Mouse (Mus musculus) cerebellum, adult (tissue): ENCODE measurements around the gene Muc13.

Experiments
- ATAC-seq: cut with Nextera tagmentation; 2 replicates; pipeline ENCODE4 v1.9.2; 2017; ENCODE audit warnings: mild to moderate bottlenecking, moderate library complexity, mixed read lengths; ENCODE audit not compliant: insufficient number of reproducible peaks, low FRiP score, low TSS enrichment

Gene Muc13

DNA sequence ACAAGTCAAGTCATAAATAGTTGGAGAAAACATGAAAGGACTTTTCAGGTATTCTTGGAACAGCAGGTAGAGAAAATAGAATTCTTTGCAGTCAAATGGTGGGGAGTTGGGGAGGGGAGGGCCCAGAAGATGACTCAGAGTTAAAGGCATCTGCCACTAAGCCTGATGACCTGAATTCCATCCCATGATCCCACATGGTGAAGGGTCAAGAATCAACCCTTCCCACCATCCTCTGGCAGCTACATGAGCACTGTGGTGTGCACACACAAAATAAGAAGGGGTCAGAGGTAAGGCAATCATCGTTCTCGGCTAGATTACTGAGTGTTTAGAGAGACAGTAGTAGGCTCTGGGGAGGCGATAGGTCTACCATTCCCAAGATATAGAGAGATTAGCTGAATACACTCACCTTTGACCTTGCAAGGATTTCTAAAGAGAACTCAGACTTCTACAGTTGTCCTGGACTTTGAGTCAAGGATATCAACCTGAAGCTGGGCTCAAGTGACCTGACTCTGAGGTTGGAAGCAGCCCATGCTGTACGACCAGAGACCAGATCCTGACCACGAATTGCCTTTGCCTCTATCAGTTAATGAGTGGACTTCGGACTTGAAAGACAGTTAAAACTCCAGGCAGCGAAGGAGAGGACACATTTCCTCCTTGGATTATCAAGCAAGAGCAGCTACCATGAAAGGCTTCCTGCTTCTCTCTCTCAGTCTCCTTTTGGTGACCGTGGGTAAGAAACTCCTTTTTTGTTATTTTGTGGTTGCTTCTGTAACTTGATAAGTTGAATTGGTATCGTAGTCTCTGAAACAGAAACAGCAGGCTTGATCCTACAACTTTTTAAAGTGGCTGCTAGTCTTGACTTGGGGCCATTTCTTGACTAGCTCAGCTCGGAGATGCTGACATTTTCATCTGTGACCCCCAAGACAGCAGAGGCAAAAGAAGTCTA is at the start of gene Muc13:
Muc13 (plus strand) TSS at position 192 of the 946 bp plus-strand sequence.
- no peak for ATAC-seq

DNA sequence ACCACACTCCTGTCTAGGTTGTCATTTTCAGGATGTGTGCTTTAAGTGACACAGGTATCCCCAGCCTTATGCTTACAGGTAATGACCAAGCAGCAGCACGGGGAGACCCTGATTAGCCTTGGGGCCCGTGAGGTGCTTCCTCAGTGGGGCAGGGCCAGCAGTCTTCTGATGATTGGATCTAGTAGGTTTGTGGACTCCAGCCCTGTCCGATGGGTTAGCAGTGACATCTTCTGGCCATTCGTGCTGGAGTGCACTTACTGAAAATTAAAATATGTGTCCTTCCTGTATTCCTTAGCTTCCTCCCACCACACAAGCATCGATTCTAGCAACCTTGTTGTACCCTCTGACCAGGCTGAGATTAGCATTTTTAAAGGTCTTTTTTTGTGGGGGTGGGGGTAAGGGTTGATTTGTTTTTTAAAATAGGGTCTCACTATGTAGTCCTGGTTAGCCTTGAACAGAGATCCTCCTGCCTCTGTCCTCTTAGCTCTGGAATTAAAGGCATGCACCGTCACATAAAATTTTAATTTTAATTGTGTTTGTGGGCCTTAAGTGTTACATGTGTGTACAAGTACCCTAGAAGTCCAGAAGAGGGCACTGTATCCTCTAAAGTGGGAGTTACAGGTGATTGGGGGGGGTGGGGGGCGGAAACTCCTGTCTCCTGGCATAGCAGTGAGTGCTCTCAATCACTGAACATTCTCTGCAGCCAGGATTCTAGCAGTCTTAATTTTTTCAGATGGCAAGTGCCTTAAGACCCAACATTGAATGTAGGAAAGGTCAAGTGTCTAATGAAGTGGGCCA is 49.0 kb upstream of the Muc13 start:
- no peak for ATAC-seq

DNA sequence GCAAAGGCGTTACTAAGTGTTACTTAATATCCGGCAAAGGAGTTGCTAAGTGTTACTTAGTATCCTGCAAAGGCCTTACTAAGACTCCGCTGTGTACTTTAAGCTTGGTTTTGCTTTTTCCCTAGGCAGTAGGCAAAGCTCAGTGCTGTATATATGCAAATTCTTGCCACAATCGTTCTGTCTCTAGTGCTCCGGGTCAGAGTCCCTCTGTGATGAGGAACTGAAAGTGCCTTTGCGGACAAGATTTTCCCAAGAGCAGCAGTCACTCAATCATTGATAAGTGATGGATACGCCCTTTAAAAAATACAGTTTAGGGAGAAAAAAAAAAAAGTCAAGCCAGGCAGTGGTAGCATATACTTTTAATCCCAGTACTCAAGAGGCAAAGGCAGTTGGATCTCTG is 48.4 kb upstream of the Muc13 start:
- ATAC-seq = no peak

DNA sequence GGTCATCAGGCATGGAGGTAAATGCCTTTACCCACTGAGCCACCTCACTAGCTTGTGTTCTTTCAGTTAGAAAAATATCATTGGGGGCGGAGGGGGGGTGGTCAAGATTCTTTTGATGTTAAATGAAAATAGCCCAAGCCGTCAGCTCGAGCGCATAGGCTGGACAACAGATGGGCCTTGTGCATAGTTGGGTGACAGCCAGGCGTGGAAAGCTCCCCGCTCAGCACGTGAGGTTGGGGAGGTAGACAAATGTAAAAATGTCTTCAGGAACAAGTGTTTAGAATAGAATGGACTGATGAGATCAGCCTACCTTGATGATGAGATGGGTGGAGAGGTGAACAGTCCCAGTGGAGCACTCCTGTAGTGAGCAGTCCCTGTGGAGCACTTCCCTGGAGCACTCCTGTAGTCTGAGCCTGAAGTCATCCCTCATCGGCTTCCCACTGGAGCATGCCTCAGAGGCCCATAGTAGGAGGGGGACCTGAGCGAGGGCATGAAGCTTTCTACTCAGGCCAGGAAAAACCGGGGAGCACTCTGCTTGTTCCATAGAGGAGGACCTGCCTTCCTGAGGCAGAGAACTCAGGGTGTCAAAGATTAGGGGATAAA is 47.7 kb upstream of the Muc13 start:
- peak; percentile 53; the same call in 1 of the 2 replicates for ATAC-seq

DNA sequence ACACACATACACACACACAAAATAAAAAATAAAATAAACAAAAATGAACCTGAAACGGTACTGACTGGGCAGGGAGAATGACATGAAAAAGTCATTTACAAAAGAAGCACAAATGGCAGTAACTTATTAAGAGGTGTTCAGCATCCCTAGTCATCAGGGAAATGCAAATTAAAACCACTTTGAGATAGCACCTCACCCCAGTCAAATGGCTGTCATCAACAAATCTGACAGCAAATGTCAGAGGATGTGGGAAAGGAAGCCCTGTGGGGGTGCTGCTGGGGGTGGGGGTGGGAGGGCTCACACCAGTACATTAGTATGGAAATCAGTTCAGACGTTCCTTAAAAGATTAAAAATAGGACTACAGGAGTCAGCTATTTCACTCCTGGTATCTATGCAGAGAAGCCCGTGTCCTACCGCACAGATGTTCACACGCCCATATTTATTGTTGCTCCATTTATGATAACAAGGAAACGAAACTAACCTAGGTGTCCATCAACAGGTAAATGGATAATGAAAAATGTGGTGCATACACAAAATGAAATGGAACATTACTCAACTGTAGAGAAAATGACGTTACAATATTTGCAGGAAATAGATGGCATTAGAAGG is 46.4 kb upstream of the Muc13 start:
- no peak for ATAC-seq

DNA sequence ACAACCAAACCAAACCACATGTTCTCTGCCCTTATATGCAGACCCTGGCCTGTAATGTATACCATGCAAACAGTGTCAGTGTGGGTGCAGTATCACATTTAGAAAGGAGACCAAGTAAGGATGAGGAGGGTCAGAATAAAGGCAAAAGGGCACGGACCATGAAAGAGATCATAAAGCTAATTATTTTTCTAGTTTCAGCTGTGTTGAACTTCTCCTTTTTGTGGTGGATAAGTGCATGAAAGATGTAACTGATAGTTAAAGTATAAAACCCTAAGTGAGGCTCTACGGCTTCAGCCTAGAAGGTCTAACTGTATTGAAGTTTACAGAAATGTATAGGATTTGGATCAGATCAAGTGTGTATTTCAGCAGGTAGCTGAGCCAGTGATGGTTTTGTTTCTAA is 45.8 kb upstream of the Muc13 start:
- no peak for ATAC-seq

DNA sequence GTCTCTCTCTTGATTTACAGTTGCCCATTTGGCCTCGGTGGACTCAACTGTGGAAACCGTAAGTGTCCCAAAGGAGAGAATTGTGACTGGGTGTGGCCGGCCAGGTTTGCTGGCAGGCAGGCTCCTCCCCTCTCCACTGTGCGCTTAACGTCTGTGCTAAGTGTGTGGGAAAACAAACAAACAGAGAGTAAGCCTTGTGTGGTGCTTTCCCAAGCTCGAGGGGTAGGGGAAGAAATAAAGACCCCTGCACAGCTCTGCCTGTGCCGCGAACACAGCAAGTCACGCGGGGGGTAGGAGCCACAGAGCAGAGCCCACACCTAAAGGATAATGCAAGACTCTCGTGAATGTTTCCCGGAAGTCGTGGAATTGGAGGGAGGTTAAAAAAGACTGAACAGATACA is 42.7 kb upstream of the Muc13 start:
- no peak for ATAC-seq

DNA sequence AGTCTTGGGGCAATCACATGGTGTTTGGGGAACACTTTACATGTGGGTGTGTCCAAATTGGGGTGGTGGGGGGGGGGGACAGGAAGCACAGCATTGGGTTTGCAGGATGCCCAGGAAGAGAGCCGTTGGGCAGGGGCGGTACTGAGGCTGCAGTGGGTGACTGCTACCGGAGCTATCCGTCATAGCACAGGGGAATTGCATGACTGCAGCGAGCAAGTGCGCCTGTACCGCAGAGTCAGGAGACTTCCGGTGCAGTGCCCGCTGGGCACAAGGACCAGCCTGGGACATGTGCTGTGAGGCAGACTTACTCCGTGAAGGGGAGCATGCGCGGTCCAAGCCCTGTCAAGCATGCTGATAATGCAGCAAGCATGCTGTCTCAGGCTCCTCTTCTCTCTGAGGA is 42.2 kb upstream of the Muc13 start:
- no peak for ATAC-seq

DNA sequence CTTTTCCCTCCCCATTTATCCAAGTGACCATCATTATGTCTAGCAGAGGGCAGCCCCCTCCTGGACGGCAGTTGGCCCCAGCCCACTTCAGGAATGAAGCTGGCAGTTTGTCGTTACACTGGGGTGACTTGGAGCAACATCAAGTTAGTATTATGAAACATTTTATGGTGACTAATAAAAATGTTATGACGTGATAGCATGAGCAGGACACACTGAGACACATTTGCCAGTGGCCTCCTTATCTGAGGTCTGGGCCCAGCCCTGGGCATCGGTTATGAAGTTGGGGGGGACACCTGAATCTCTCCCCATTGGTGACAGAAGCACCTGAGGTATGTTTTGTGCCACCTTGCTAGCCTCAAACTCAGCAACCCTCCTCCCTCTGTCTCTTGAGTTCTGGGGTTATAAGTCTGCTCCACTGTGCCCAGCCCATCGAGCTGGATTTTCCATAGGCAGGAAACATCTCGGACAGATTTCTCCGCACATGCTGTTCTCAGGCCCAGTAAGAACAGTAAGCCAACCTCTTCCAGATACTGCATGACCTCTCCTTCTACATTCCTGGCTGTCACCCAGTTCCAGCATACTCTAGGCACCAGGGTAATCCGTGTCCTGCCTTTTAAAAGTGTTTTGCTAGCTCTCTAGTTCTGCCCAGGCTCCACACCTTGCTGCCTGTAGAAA is 40.8 kb upstream of the Muc13 start:
- ATAC-seq = no peak

DNA sequence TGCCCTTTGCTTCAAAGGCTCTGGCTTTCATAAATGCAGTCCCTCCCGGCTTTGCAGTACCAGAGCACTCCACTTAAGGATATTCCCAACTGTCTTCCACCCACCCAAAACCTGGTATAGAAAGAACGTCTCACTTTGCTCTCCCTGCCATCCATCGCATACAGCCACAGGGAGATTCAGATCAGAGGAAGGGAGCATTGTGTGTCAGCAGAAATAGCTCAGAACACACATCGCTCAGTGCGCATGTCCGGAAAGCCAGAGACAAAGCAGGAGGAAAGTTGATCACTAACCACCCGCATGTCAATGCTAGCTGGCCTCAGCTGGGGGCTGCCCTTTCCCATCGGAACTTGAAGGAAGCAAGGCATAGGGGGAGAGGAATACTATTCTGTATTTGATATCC is 38.5 kb upstream of the Muc13 start:
- no peak for ATAC-seq

DNA sequence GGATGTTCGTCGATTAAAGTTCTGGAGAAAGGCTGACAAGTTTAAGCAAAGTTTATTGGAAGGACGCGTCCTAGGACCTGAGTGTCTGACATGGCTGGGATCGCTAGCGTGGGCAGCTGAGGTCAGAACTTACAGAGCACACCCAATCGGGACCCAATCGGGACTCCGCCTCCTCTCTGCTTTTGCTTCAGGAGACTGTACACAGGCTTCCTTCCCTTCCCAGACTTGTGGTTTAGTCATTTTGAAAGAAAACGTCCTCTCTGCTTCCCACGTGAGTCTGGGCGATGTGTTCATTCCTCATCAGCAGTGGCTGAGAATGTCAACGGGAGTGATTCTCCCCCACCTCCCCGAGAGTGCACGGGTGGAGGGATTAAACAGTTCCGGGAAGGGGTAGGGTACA is 37.9 kb upstream of the Muc13 start:
- ATAC-seq = no peak

DNA sequence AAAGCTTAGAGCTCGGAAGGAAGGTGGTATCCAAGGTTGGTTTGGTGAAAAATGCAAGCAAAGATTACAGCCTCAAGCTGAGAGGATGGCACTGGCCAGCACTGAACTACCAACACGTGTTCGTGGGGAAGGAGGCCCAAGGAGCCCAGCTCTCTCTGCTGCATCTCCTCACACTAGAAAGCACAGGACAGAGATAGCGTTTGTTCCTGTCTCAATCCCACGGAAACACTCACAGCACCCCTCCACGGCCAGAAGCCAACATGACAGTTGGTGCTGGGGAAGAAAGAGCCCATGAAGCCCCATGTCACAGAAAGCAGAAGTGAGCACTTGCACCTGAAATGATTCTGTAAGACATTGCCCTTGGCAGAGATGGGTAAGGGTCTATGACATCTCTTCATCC is 37.4 kb upstream of the Muc13 start:
- peak; percentile 87 for ATAC-seq

DNA sequence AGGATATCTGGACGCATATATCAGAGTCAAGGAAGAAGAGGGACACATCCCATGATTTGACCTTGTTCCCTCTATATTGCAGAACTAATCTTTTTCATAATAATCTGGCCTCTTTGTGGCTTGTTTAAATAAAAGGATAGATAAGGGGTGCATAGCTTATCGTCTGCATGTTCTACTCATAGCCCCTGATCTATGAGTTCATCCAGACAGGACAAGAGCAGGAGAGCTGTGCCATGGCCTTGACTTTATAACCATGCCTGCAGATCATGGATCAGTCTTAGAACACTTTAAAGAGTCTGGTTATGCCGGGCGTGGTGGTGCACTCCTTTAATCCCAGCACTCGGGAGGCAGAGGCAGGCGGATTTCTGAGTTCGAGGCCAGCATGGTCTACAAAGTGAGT is 34.6 kb upstream of the Muc13 start:
- no peak for ATAC-seq

DNA sequence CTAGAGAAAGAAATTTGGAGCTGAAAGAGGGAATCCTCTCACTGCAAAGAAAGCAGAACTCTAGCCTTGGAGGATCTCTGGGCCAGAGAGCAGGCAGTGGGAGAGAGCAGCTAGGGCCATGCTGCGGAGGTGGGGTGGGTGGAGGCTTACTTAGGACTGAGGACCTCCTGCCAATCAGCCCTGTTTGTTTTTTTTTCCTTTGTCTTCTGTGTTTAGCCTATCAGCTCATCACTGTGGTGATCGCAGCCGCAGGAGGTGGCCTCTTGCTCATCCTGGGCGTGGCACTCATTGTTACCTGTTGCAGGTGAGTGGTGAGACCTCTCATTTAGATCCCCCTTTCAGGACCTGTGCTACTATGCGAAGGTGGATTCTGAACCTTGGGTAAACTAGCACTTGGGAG is 33.3 kb upstream of the Muc13 start:
- ATAC-seq = no peak

DNA sequence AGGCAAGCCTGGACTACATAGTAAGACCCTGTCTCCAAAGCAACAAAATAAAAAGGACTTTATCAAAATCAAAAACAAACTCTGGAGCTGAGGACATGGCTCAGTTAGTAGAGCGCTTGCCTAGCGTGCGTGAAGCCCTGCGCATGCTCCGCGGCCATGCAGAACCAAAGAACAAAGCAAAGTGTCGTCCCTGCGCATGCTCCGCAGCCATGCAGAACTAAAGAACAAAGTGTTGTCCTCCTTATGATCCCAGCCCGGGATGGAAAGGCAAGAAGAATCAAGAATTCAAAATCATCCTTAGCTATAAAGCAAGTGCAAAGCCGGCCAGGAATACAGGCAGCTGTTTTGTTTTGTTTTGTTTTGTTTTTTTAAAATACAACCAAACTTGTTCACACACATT is 32.8 kb upstream of the Muc13 start:
- ATAC-seq = no peak

DNA sequence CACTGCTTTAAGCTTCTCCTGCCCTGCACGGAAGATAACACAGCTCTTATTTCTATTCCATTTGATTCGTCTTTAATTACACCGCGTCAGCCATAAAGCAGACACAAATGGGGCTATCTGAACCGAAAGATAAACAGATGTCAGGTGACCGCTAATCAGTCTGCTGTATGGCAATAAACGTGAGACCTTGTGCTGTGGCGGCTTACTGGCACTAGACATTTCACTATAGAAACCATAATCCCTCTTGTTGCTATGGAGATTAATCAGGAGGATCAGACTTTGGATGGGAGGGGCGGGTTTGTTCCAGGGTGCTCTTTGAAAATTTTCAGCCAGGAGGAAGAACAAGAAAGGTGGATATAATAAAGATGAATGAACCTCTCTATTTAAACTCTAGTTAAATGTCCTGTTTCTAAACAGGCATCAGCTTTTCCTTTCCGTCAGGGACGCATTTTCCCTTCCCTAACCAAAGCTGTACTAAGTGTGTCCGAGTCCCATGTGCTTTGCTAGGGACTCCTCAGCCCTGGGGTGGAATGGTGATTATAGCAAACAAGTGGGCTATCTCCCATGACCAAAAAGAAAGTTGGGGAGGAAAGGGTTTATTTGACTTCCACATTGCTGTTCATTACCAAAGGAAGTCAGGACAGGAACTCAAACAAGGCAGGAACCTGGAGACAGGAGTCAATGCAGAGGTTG is 29.2 kb upstream of the Muc13 start:
- no peak for ATAC-seq

DNA sequence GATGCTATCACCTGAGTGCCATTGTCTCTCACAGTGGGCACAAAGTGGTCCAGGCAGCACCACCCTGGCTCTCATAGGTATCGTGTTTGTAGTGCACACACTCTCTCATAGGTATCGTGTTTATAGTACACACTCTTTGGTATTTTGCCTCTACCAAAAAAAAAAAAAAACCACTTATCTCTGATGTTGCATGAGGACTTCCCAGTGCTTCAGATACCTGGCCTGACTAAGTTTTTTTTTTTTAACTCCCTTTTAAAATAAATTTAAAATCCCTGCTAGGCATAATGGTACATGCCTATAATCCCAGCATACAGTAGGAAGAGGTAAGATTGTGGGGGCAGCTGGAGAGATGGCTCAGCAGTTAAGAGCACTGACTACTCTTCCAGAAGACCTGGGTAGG is 28.4 kb upstream of the Muc13 start:
- ATAC-seq = no peak

DNA sequence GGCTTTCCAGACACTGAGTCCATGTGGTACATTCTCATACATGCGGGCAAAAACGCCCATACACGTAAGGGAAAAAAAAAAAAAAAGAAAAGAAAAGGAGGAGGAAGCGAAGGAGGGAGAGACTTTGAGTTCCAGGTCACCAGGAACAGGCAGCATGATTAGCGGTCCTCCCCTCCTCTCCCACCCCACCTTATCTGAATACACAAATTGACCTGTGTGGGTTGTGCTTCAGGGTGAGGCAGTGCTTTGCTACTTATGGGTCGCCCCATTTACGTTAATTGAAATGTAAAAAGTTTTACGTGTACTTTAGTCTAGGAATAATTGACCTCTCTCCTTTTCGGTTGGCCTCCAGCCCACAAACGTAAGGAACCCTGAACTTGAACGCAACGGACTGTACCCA is 27.5 kb upstream of the Muc13 start:
- ATAC-seq = no peak

DNA sequence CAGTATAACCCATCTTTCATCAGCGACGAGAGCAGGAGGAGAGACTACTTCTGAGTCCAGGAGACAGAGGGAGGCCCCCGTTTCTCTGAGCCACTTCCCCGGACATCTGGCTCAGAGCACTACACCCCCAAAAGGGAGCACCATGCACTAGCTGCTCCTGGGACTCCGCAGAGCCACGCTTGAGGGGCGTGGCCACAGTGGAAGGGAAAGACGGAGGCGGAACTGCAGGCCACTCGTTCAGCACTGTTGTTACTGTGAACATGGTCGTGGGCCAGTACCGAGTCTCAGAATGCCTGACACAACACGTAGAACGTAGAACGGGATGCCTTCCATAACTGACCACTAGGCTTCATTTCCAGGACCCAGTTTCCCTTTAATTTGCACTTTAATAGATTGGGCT is 27.1 kb upstream of the Muc13 start:
- ATAC-seq = no peak
